Mouse (Mus musculus): ENCODE results near the gene Ccdc33. TPM values are rescaled to one million over a fixed set of nuclear protein-coding genes. Genes with fewer than 3 reads are reported as not detected.

The Ccdc33 gene
- total RNA-seq, 2 experiments from 2014 or later = 0.55 to 1.1 TPM

DNA sequence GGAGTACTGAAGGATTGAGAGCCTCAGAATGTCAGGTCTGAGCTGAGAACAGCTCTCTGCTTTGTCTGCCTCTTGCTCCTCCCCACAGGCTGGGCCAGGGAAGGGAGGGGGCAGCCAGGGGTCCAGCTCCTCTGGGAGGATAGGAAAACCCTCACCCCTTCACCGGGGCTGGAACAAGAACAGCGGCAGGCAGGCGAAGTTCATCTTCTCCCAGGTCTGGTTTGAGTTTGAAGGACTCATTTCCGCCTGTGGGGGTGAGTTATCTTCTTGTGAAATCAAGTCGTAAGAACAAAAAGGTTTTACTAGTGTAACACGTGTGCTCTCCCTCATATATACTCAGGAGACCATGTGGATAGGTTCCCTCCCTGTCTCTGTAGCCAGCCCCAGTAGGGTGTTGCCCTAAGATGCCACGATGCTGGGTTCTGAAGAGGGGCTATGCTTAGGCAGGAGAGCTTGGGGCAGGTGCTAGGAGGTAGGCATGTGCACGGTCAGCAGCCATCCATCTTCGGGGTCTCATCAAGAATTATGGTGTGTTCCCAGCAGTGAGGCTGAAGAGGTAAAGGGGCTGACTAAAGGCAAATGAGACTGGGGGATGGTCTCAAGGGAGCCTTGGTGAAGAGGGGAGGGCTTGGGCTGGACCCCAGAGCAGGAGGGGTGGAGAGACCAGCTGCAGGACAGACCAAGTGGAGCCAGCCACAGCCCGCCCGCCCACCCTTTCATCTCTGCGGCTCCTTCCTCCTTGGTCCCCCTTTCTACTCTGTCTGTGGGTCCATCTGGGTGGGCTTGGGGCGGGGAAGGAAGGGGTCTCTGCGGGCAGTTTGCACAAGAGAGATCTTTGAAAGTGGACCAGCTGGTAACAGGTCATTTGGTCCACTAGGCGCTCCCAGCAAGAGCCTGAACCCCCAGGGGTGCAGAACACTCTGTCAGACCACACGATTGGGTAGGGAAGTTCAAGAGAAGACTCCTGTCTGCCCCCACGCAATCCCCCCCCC, 15.6 kb upstream of the Ccdc33 start:
- DNase-seq (ENCODE audit: low spot score in 2 of 2) = no peak
- intact Hi-C loops (cut with DNase I) = no loop called here

DNA sequence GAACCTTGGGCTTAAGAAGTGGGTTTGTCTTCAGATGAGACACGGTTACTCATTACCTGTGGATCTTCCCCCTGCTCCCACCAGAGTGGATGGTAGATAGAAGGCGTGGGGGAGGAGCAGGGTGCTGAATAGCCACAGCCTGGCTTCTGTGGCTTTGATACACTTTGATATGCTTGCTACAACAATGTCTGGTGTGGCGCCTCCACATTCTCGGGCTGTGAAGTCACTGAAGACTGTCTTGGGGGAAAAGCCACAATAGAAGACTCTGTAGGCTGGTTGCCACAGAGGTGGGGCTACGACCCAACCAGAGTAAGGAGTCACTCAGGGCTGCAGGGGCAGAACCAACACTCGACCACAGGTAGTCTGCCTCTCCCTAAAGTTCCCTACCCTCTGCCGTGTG, 13.1 kb upstream of the Ccdc33 start:
- intact Hi-C loops (cut with DNase I) = no loop called here
- DNase-seq (ENCODE audit: low spot score in 2 of 2) = no peak

DNA sequence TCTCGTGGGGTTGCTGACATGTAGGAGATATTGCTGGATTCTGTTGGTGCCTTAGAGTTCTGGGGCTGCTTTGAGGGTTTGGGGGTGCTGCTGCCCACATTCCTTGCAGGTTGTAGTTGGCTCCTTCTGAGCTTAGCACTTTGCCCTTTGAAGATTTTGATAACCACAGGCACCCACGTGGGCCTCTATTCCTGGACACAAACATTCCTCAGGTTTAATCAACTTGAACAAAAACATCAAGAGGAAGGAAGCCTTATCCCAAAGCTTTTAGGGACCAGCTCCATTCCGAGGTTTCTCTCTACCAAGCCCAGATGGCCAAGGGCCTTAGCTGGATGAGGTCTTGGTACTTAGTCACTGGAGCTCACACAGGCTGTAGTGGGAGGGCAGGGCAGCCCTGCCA, 12.3 kb upstream of the Ccdc33 start:
- intact Hi-C loops (cut with DNase I) = no loop called here
- DNase-seq (ENCODE audit: low spot score in 2 of 2) = no peak

DNA sequence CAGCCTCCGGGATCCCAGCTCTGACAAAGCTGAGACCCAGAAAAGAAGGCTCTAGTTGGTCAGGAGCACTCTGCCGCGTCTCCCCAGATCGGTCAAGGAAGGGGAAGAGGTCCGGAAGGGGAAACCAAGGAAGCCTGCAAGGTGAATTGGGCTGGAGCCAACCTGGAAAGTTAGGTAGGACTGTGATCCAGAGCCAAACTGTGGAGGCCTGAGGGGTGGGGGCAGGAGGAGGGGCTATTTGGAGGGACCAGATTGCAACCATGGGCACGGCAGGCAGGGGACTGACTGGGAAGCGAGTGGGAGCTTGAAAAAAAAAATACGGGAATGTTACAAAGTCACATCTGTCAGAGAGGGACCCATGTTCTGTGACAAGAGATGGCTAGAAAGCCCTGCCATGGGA, 10.9 kb upstream of the Ccdc33 start:
- DNase-seq (ENCODE audit: low spot score in 2 of 2) = no peak
- intact Hi-C loops (cut with DNase I) = no loop called here

DNA sequence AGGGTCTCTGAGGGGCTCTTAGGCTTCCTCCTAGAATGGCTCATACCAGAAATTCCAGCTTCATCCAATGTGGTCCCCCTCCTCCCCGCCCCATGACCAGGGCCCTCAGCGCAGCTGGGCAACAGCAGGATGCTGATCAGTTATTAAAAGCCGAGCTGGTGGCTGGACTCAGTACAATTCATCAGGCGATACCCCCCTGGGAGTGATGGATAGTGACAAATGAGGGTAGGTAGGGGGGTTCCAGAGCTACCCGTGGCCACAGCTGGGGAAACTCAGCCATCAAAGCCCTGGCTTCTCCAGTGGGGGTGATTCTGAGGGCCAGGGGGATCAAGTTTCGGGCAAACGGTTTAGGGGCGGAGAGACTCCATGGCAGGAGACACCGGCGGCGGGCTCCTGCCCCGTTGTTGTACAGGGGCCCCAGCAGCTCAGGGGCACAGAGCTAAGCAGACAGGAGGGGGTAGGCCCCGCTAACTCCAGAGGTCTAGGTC, 10.3 kb upstream of the Ccdc33 start:
- intact Hi-C loops (cut with DNase I) = no loop called here
- no peak for DNase-seq (ENCODE audit: low spot score in 2 of 2)

DNA sequence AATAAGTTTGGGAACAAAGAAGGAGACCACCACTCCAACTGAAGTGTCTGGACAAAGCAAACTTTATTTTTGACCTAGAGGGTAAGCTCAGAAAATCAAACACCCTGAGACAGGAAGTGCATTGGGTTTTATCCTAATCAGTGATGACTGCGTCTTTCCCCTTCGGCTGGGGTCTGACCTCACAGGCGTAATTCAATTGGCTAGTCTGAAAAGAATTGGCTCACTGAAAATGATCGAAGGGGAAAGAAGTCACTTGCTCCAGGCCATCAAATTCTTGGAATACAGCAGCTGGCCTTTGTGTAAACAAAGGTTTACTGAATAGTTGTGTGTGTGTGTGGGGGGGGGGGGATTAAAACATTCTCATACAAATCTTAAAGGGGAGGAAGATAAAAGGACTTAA, 7.2 kb upstream of the Ccdc33 start:
- intact Hi-C loops (cut with DNase I) = no loop called here
- no peak for DNase-seq (ENCODE audit: low spot score in 2 of 2)

DNA sequence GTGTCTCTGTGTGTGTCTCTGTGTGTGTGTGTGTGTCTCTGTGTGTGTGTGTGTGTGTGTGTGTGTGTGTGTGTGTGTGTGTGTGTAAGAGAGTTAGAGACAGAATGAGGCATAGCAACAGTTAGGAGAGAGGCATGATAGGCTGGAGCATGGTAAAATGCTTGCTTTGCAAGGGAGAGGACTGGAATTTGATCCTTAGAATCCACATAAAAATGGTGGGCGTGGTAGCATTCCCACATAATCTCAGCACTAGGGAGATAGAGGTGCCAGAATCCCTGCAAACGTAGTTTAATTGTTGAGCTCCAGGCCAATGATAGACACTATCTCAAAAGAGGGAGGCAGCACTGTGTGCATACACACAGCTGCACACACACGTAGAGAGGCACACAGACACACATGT, 6.5 kb upstream of the Ccdc33 start:
- DNase-seq (ENCODE audit: low spot score in 2 of 2) = no peak
- intact Hi-C loops (cut with DNase I) = no loop called here

DNA sequence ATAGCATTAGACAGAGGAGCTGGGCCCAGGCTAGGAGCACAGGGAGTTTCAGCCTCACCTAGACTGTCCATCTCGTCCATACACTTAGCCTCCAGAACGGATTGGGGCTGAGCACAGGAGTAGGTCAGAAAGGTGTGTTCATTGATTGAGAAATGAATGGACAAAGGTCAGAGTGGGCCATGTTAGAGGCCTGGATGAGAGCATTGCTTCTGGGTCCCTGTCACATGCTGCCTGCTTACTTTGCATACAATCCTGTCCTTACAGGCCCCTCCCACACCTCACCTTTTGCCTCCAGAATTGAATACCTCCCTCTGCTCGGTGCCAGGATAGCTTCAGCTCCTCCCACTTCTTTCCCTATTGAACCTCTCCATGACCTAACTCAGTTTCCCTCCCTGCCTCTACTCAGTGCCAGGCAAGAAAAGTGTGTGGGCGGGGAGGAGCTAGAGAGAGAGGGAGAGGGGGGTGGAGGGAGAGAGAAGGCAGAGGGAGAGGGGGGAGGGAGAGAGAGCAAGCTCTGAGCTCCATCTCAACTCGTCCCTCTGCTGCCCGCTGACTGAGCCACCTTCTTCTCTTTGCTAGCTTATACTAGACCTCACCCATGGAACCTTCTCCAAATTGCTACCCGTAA, 2.5 kb downstream of the Ccdc33 start:
- intact Hi-C loops (cut with DNase I) = loop anchor here (5.0 kb wide), 1 partner anchor 51 kb away; no protein-coding TSS in a partner anchor
- DNase-seq (ENCODE audit: low spot score in 2 of 2) = peak in 1 of 2 experiments; percentile 43

DNA sequence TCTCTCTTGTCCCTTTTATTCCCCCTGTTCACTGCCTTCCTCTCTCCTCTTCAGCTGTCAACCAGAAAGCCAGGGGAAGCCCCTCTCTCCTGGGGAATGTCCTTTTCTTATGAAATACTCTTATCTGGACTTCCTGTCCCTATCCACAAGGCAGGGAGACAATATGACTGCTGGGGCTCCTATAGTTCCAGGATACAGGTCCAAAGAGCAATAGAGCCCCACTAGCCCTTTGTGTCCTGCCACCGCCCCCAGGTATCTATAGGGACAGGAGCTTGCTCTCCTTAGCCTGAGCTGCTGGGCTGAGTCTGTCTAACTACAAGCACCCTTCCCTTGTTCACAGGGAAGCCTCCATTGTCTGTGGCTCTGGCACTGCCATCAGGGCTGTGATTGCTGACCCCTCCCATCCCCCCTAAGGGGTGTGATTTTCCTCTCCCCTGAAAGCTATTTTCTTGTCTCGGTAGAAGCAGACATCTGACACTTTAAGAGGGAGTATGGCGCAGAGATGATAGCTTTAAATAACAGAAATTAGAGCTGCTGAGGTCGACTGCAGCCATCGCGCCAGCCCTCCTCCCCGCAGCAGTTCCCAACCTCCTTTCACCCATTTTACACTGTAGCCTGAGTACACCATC, 3.2 kb downstream of the Ccdc33 start:
- intact Hi-C loops (cut with DNase I) = loop anchor here (5.0 kb wide), 1 partner anchor 52 kb away; no protein-coding TSS in a partner anchor
- no peak for DNase-seq (ENCODE audit: low spot score in 2 of 2)

DNA sequence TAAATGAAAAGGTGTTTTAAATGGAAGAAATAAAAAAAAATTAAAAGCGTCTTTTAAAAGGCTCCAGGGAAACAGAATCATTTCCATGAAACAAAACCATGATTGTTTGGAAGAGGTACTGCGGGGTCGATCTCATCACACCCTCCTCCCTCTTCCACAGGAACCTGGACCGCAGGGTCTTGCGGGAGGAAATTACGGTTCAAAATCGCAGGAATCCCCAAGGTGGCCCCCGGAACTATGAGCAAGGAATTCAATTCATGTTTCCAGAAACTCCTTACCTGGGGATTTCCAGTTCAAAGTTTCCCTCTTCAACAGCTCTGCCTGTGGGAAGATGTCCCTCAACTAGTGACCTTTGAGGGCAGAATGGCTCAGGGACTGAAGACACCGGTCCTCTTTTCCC, 4.6 kb downstream of the Ccdc33 start:
- intact Hi-C loops (cut with DNase I) = no loop called here
- DNase-seq (ENCODE audit: low spot score in 2 of 2) = no peak

DNA sequence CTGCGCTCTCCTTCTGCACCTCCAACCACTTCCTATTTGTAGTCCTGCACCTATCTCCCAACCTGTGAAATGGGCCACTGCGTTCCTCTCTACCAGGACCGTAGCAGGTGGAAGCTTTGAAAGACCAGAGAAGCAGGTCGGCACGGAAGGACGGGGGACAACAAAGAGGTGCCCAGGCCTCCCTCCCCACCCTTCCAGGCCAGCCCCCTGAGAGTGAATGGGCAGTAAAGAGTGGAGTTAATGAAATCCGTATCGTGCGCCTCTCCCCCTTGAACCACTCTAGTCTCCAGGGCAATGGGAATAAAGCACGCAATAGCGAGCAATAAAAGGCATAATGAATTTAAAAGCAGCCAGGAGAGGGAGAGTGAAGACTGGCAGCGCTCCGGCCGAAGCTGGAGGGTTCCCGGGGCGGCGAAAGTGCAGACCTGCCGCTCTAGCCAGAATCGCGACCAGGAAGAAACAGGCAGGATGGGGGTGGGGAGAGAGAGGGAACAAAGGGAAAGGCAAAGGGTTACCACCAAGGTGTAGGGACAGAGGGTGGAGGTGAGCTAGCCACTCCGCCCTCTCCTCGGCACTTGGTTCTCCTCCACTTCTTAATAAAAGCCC, 5.2 kb downstream of the Ccdc33 start:
- no peak for DNase-seq (ENCODE audit: low spot score in 2 of 2)
- intact Hi-C loops (cut with DNase I) = no loop called here

DNA sequence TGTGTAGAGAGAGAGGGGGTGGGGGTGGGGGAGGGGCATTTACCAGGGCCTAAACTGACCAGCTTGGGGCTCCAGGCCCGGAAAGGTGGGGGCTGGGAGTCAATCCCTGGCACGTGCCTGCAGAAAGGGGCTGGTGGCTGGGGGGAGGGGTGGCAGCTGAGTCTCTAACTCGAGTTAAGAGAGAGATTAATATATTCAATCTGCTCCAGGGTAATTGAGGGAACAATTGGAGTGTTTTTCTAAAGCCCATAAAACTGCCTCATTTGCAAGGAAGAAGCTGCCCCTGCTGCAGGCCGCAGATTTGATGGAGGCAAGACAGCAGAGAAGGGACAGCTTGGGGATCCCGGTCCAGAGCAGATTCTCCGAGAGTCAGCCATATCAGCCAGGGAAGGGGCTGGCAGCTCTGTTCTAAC, 5.8 kb downstream of the Ccdc33 start:
- DNase-seq (ENCODE audit: low spot score in 2 of 2) = no peak
- intact Hi-C loops (cut with DNase I) = no loop called here

DNA sequence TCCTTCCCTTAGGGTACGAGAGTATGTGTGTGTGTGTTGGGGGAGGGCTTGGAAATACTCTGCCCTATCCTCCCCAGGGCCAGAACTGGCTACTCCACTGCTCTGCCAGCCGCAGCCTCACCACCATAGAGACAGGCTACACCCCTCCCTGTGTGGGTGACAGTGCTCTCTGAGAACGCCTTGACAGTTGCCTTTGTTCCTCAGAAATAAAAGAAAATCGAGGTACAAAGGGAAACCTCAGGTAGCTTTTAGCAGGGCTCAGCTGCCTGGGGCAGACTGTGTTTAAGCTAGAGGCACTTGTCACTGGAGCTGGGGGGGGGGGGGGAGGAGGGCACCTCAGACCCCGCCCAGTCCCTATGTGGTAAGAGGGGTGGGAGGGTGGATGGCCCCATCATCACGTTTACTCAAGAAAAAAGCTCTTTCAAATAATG, 6.3 kb downstream of the Ccdc33 start:
- intact Hi-C loops (cut with DNase I) = no loop called here
- DNase-seq (ENCODE audit: low spot score in 2 of 2) = no peak

DNA sequence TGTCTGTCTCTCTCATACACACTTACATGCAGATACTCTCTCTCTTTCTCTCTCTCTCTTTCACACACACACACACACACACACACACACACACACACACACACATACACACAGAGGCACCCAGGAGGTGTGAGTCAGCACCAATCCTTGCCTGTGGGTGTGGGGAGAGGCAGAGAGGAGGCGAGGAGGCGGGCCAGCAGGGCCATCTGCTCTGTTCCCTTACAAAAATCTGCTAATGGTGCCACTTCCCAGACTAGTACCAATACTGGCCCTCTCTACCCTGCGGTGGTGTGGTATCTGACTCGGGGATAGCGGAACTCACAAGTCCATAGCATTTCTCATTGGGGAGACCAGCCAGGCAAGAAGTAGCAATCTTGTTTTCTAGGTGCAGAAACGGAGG, 7.2 kb downstream of the Ccdc33 start:
- intact Hi-C loops (cut with DNase I) = loop anchor here (1.0 to 2.0 kb wide), 3 partner anchors 45 to 89 kb away; no protein-coding TSS in a partner anchor
- DNase-seq (ENCODE audit: low spot score in 2 of 2) = peak; percentile 78 to 92

DNA sequence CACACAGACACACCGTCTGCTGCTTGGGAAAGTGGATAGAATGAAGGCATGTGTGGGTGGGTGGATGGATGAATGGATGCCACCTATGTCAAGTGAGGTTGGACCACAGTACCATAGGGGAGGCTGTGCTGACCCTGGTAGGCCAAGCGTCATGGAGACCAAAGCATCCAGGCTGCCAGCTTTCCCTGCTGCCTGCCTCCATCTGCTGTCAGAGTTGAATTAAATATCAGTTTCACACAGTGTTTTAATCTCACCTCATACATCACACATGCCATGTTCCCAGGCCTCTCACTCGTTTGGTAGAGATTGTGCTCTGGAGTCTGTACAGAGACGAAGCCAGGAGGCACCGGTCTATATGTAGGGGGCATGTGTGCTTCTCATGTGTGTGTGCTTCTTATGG, 7.8 kb downstream of the Ccdc33 start:
- intact Hi-C loops (cut with DNase I) = loop anchor here (1.0 to 2.0 kb wide), 3 partner anchors 44 to 90 kb away; no protein-coding TSS in a partner anchor
- no peak for DNase-seq (ENCODE audit: low spot score in 2 of 2)

DNA sequence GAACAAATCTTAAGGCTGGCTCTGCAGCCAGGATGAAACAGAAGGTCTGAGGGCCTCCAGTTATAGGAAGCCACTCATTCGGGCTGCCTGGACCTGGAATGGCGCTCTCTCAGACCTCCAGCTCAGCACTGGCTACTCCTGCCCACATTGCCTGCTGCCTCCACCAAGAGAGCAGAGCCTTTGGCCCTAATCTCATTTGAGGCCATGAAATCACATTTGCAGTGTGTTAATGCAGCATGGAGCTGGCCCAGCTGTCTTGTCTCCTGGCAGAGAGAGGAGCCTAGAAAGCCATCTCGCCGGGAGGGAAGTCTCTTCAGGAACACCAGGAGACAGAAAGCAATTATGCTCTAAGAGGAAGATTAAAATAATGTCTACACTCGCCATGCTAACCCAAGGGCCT, 11.1 kb downstream of the Ccdc33 start:
- DNase-seq (ENCODE audit: low spot score in 2 of 2) = no peak
- intact Hi-C loops (cut with DNase I) = no loop called here

DNA sequence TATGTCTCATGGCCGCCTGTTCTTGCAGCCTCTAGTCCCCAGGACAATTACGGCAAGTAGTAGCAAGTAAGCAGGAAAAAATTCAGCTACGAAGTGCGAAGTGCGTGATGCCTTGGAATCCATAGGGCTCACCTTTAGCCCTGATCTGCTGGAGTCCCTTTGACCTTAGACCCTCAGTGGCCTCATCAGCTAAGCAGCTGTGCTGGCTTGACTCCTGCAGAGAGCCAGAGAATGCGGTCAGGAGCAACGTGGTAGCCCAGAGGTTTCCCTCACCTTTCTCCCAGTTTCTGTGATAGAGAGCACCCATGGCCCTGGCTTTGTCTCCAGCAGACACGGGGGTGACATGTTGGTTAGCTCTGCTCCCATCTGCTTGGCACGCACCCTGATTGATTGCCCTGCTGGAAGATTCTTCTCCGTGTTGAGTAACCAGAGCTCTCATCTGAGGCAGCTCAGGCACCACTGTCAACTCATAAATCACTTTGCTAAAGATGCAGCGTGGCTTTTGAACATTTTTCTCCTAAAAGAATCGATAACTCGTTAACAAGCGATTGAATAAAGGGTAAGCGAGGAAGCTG, 12.9 kb downstream of the Ccdc33 start:
- no peak for DNase-seq (ENCODE audit: low spot score in 2 of 2)
- intact Hi-C loops (cut with DNase I) = no loop called here

DNA sequence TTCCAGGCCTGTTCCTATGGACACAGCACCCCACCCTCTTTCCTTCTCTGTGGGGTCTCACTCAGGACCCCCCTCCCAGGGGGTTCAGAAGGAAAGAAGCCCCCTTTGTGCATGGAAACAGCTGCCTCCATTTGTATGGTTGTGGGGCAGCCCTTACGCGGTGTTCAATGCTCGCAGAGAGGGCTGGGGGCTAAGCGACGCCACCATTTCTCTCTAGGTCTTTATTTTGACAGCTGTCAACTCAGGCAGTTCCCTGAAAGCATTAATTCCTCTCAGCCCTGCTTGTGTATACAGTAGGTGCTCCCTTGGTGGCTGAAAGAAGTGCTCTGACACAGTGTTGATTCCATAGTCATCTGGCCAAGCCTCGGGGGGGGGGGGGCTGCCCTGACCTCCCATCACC, 15.0 kb downstream of the Ccdc33 start:
- intact Hi-C loops (cut with DNase I) = no loop called here
- no peak for DNase-seq (ENCODE audit: low spot score in 2 of 2)

DNA sequence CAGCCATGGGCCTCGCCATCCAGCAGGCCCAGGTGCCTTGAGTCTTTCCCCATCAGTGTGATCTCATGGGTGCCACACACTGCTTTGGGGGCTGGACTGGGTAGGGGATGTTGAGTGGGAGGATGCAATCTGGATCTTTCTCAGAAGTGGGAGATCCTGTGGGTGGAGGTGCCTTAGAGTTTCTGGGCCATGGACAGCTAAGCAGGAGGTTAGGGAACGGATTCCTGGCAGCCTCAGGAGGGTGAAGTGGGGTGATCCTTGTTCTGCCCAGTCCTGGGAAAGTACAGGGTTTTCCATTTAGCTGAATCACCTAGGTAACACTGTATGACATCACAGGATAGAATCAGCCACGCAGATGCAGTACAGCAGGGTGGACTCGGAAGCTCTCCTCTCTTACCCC, 16.6 kb downstream of the Ccdc33 start:
- peak in 1 of 2 experiments; percentile 78 for DNase-seq (ENCODE audit: low spot score in 2 of 2)
- intact Hi-C loops (cut with DNase I) = no loop called here
